Mouse (Mus musculus): ENCODE results near the gene Kdm5a. TPM values are rescaled to one million over a fixed set of nuclear protein-coding genes. Genes with fewer than 3 reads are reported as not detected.

Kdm5a gene
- polyA plus RNA-seq, 1 experiment from 2014 or later, result 32.7 TPM

DNA sequence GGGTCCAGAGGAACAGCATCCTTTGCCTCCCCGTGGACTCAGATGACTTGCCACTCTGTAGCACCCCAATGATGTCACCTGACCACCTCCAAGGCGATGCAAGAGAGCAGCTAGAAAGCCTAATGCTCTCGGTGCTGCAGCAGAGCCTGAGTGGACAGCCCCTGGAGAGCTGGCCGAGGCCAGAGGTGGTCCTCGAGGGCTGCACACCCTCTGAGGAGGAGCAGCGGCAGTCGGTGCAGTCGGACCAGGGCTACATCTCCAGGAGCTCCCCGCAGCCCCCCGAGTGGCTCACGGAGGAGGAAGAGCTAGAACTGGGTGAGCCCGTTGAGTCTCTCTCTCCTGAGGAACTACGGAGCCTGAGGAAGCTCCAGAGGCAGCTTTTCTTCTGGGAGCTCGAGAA, 118.1 kb downstream of the Kdm5a start:
- no peaks in the 10 kb centered on the region for H3K9me3 ChIP-seq (ENCODE audit: low read length)
- WGBS, result 85% methylated on average over 13 of the region's 14 CpGs
- no peak overlapping the region for H3K27ac ChIP-seq (ENCODE audit: low read length)
- ATAC-seq (no peak), DNase-seq (ENCODE audit: low spot score) (no peak)
- H3K4me2 ChIP-seq (replicated peaks; ENCODE audit: low read depth, low read length), result no peak overlapping the region
- no peaks in the 10 kb centered on the region for H3K27me3 ChIP-seq (replicated peaks; ENCODE audit: insufficient read depth, low read length)
- H3K36me3 ChIP-seq (ENCODE audit: insufficient read depth, low read length), result peaks cover 10% of the 10 kb centered on the region; the same call in 1 of the 2 replicates
- no peak overlapping the region for H3K9ac ChIP-seq (replicated peaks; ENCODE audit: low read depth)
- TF ChIP-seq CTCF (IDR thresholded peaks at IDR 0.05), result no peak
- H3K4me1 ChIP-seq (ENCODE audit: insufficient read depth, low read depth, low read length), result no peaks in the 10 kb centered on the region
- H3K4me3 ChIP-seq (ENCODE audit: low read depth, low read length), result no peak overlapping the region

- H3K27ac ChIP-seq (ENCODE audit: low read length), result no peak overlapping the region; the same call in 1 of the 2 replicates
- H3K4me2 ChIP-seq (replicated peaks; ENCODE audit: low read depth, low read length), result no peak overlapping the region
- no peaks in the 10 kb centered on the region for H3K4me1 ChIP-seq (ENCODE audit: insufficient read depth, low read depth, low read length)
- no peaks in the 10 kb centered on the region for H3K27me3 ChIP-seq (replicated peaks; ENCODE audit: insufficient read depth, low read length)
- ATAC-seq (peak; percentile 39), DNase-seq (ENCODE audit: low spot score) (no peak)
- no peak for TF ChIP-seq EP300 (IDR thresholded peaks at IDR 0.05)
- 0 out of 2 replicates have a peak, but pooled peaks have one; percentile 3 for TF ChIP-seq CTCF (IDR thresholded peaks at IDR 0.05)
- H3K4me3 ChIP-seq (ENCODE audit: low read depth, low read length), result no peak overlapping the region
- 26% methylated on average over 6 of the region's 6 CpGs for WGBS
- no peaks in the 10 kb centered on the region for H3K9me3 ChIP-seq (ENCODE audit: low read length)
- H3K36me3 ChIP-seq (ENCODE audit: insufficient read depth, low read length), result peaks cover 10% of the 10 kb centered on the region; the same call in 1 of the 2 replicates
- H3K9ac ChIP-seq (replicated peaks; ENCODE audit: low read depth), result no peak overlapping the region
Observed at GRCm38 (mm10) chr6:120482756-120483155, 118.8 kb downstream of the Kdm5a start.

DNA sequence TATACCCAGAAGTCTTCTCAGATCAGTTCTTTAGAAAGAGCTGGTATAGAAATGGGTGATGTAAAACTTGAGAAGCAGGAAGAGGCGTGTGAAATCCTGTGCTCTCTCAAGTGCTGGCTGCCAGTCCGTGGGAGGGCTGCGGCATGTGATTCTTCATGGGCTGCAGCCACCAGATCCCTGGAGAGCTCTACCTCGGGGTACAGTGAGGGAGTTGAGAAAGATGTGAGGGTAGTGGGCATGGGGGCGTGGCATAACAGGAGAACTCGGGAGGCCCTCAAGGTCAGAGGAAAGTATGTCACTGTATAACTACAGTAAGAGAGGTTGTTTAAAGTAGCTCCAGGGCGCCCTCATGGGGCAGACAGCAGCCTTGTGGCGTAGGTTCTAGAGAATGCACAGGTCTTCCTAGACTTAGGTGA, 119.3 kb downstream of the Kdm5a start:
- peak; percentile 76 for DNase-seq (ENCODE audit: low spot score)
- Histone ChIP-seq H3K4me3 (ENCODE audit: low read depth, low read length) (no peak overlapping the region), H3K27ac (ENCODE audit: low read length) (no peak overlapping the region; the same call in 1 of the 2 replicates)

GRCm38 (mm10) chr6:120485038-120485437, 121.1 kb downstream of the Kdm5a start:
- DNase-seq (ENCODE audit: low spot score) (peak; percentile 27), ATAC-seq (no peak)
- H3K4me1 ChIP-seq (ENCODE audit: insufficient read depth, low read depth, low read length), result no peaks in the 10 kb centered on the region
- no peaks in the 10 kb centered on the region for H3K9me3 ChIP-seq (ENCODE audit: low read length)
- no peak overlapping the region for H3K4me2 ChIP-seq (replicated peaks; ENCODE audit: low read depth, low read length)
- H3K27me3 ChIP-seq (replicated peaks; ENCODE audit: insufficient read depth, low read length), result no peaks in the 10 kb centered on the region
- H3K27ac ChIP-seq (ENCODE audit: low read length), result no peak overlapping the region
- TF ChIP-seq EP300 (IDR thresholded peaks at IDR 0.05) (no peak), CTCF (IDR thresholded peaks at IDR 0.05) (no peak)
- no peak overlapping the region for H3K9ac ChIP-seq (replicated peaks; ENCODE audit: low read depth)
- WGBS, result 43% methylated on average over 3 of the region's 3 CpGs
- H3K36me3 ChIP-seq (ENCODE audit: insufficient read depth, low read length), result no peaks in the 10 kb centered on the region
- H3K4me3 ChIP-seq (ENCODE audit: low read depth, low read length), result no peak overlapping the region

More for the DNA sequence above, 119.3 kb downstream of the Kdm5a start:
- no peaks in the 10 kb centered on the region for H3K27me3 ChIP-seq (replicated peaks; ENCODE audit: insufficient read depth, low read length)
- H3K4me1 ChIP-seq (ENCODE audit: insufficient read depth, low read depth, low read length), result no peaks in the 10 kb centered on the region
- H3K9me3 ChIP-seq (ENCODE audit: low read length), result no peaks in the 10 kb centered on the region
- no peak overlapping the region for H3K9ac ChIP-seq (replicated peaks; ENCODE audit: low read depth)
- peaks cover 8% of the 10 kb centered on the region; the same call in 1 of the 2 replicates for H3K36me3 ChIP-seq (ENCODE audit: insufficient read depth, low read length)
- TF ChIP-seq EP300 (IDR thresholded peaks at IDR 0.05) (no peak), CTCF (IDR thresholded peaks at IDR 0.05) (peak; percentile 72)
- H3K4me2 ChIP-seq (replicated peaks; ENCODE audit: low read depth, low read length), result peak overlapping the region; percentile 37; the same call in 1 of the 2 replicates
- WGBS, result 19% methylated on average over 8 of the region's 8 CpGs
- ATAC-seq, result peak; percentile 72

- DNase-seq (ENCODE audit: low spot score), result no peak
- Histone ChIP-seq H3K4me1 (ENCODE audit: insufficient read depth, low read depth, low read length) (no peaks in the 10 kb centered on the region), H3K4me2 (replicated peaks; ENCODE audit: low read depth, low read length) (no peak overlapping the region), H3K9ac (replicated peaks; ENCODE audit: low read depth) (no peak overlapping the region), H3K27ac (ENCODE audit: low read length) (no peak overlapping the region), H3K36me3 (ENCODE audit: insufficient read depth, low read length) (no peaks in the 10 kb centered on the region), H3K9me3 (ENCODE audit: low read length) (no peaks in the 10 kb centered on the region), H3K4me3 (ENCODE audit: low read depth, low read length) (no peak overlapping the region), H3K27me3 (replicated peaks; ENCODE audit: insufficient read depth, low read length) (0 out of 2 replicates have a peak, but pooled peaks cover 2% of the 10 kb centered on the region)
- 38% methylated on average over 8 of the region's 8 CpGs for WGBS
- ATAC-seq, result no peak
- TF ChIP-seq EP300 (IDR thresholded peaks at IDR 0.05) (no peak), CTCF (IDR thresholded peaks at IDR 0.05) (peak; percentile 12; the same call in 1 of the 2 replicates)
Observed at GRCm38 (mm10) chr6:120486051-120486510, 122.2 kb downstream of the Kdm5a start.

GRCm38 (mm10) chr6:120488647-120489046, 124.7 kb downstream of the Kdm5a start:
- Histone ChIP-seq H3K27me3 (replicated peaks; ENCODE audit: insufficient read depth, low read length) (peaks cover 21% of the 10 kb centered on the region), H3K9ac (replicated peaks; ENCODE audit: low read depth) (no peak overlapping the region), H3K9me3 (ENCODE audit: low read length) (no peaks in the 10 kb centered on the region), H3K4me2 (replicated peaks; ENCODE audit: low read depth, low read length) (no peak overlapping the region), H3K4me1 (ENCODE audit: insufficient read depth, low read depth, low read length) (no peaks in the 10 kb centered on the region; the same call in 1 of the 2 replicates), H3K4me3 (ENCODE audit: low read depth, low read length) (no peak overlapping the region), H3K27ac (ENCODE audit: low read length) (no peak overlapping the region), H3K36me3 (ENCODE audit: insufficient read depth, low read length) (no peaks in the 10 kb centered on the region)
- DNase-seq (ENCODE audit: low spot score) (no peak), ATAC-seq (no peak)
- WGBS, result 48% methylated on average over 3 of the region's 3 CpGs
- TF ChIP-seq CTCF (IDR thresholded peaks at IDR 0.05) (no peak), EP300 (IDR thresholded peaks at IDR 0.05) (no peak)

All from lung, postnatal 0 days (tissue).